Mouse (Mus musculus) hindbrain, postnatal 0 days (tissue): ENCODE measurements at regions not wholly inside any gene's neighbourhood (a gene's known extent, or its start where the extent isn't known, plus 50 kb on each side); places are given as distances from the start of the nearest gene placed in this dataset.

Experiments
- ATAC-seq: fragments of 200-750 bp; cut with Nextera tagmentation; 2 replicates; pipeline ENCODE4 v1.8.0; 2017; ENCODE audit warnings: mild to moderate bottlenecking, moderate TSS enrichment, moderate library complexity
- DNase-seq: peaks from one replicate; pipeline ENCODE4 v3.0.0-alpha.2; 2015; ENCODE audit warnings: low spot score
- H3K27ac ChIP-seq: fragments of 300-500 bp; sonication (generic); 2 replicates; pipeline ENCODE4 v1.5.1; 2014; ENCODE audit warnings: mild to moderate bottlenecking
- H3K27me3 ChIP-seq: fragments of 300-500 bp; sonication (generic); 2 replicates; pipeline ENCODE4 v1.6.1; 2014; ENCODE audit warnings: low read length, mixed read lengths; ENCODE audit not compliant: insufficient read depth
- H3K36me3 ChIP-seq: fragments of 300-500 bp; sonication (generic); 2 replicates; pipeline ENCODE4 v1.6.1; 2014; ENCODE audit warnings: low read length, mixed read lengths; ENCODE audit not compliant: insufficient read depth
- H3K4me1 ChIP-seq: fragments of 300-500 bp; sonication (generic); 2 replicates; pipeline ENCODE4 v1.6.1; 2014; ENCODE audit warnings: antibody characterized with exemption, low read length, mixed read lengths; ENCODE audit not compliant: insufficient read depth
- H3K4me2 ChIP-seq: fragments of 300-500 bp; sonication (generic); 2 replicates; pipeline ENCODE4 v1.6.1; 2014; ENCODE audit warnings: low read depth, mild to moderate bottlenecking, low read length, moderate library complexity, mixed read lengths
- H3K4me3 ChIP-seq: fragments of 300-500 bp; sonication (generic); 2 replicates; pipeline ENCODE4 v1.5.1; 2014; ENCODE audit warnings: low read length
- H3K9ac ChIP-seq: fragments of 300-500 bp; sonication (generic); replicated peaks from 2 replicates; pipeline ENCODE4 v1.6.1; 2014; ENCODE audit warnings: mild to moderate bottlenecking, low read length, moderate library complexity, mixed read lengths
- H3K9me3 ChIP-seq: fragments of 300-500 bp; sonication (generic); 2 replicates; pipeline ENCODE4 v1.6.1; 2016; ENCODE audit warnings: low read length, mixed read lengths
- CTCF ChIP-seq: IDR thresholded peaks from 2 replicates; pipeline ENCODE4 v1.5.1; 2016; ENCODE audit warnings: antibody characterized with exemption, control low read depth, low read depth
- WGBS: fragments of 180-500 bp; shearing (Covaris S2); extraction: QIAGEN DNeasy Blood & Tissue Kit; methylation state at CpG from one replicate; pipeline ENCODE4 v1.1.7; 2014; 5-methylcytosine and 5-hydroxymethylcytosine counted together

GRCm38 (mm10) chr3:106879994-106880393 lies 53.9 kb upstream of the Olfr266 start:
- no peaks in the 10 kb centered on the region for H3K27me3 ChIP-seq
- no peaks in the 10 kb centered on the region for H3K36me3 ChIP-seq
- H3K27ac ChIP-seq: no peak overlapping the region
- no peak overlapping the region for H3K9ac ChIP-seq
- H3K4me3 ChIP-seq: no peak overlapping the region
- TF ChIP-seq CTCF: peak; percentile 35; the same call in 1 of the 2 replicates
- no peaks in the 10 kb centered on the region for H3K9me3 ChIP-seq
- DNase-seq (peak; percentile 31), ATAC-seq (no peak)
- no peak overlapping the region for H3K4me2 ChIP-seq
- H3K4me1 ChIP-seq: no peaks in the 10 kb centered on the region

DNA sequence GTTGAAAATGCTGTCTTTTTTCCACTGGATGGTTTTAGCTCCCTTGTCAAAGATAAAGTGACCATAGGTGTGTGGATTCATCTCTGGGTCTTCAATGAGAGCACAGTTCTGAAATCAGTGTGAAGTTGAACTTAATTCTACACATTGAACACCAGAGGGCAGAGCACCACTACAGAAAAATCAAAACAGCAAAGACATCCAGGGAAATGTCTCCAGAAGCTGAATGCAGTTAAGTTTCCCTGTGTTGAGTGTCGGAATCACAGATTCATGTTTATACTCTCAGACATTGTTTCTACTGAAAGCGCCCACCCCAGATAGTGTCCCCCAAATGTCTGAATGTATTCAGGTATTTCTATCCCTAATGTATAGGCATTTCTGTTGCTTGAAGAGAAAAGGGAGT lies 77.1 kb upstream of the Olfr266 start:
- TF ChIP-seq CTCF: peak; percentile 72
- 29% methylated on average over 2 of the region's 2 CpGs for WGBS
- H3K4me1 ChIP-seq: no peaks in the 10 kb centered on the region
- no peak overlapping the region for H3K9ac ChIP-seq
- ATAC-seq (peak; percentile 58; the same call in 1 of the 2 replicates), DNase-seq (peak; percentile 83)
- H3K9me3 ChIP-seq: no peaks in the 10 kb centered on the region
- H3K27me3 ChIP-seq: no peaks in the 10 kb centered on the region
- H3K36me3 ChIP-seq: no peaks in the 10 kb centered on the region
- no peak overlapping the region for H3K4me3 ChIP-seq
- no peak overlapping the region for H3K4me2 ChIP-seq
- no peak overlapping the region for H3K27ac ChIP-seq

DNA sequence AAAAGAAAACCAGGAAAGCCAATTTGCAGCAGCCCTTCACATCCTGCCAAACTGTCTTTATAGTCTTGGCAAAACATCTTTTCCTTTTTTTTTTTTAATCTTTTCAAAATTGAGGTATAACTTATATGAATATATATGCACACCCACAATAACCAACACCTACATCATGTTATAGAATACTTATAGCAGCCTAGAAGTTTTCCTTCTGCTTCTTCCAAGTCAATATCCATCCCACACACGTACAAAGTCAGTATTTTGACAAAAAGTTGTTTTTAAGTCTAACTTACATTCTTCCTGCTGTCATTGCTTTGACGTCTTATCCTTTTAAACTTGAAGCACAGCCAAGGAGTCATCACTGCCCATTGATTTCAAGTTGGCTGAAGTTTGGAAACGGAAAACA lies 80.6 kb upstream of the Olfr266 start:
- TF ChIP-seq CTCF: no peak
- Histone ChIP-seq H3K27ac (no peak overlapping the region), H3K4me3 (no peak overlapping the region), H3K36me3 (no peaks in the 10 kb centered on the region), H3K9ac (no peak overlapping the region), H3K4me2 (no peak overlapping the region), H3K4me1 (no peaks in the 10 kb centered on the region), H3K27me3 (no peaks in the 10 kb centered on the region), H3K9me3 (no peaks in the 10 kb centered on the region)
- WGBS: 58% methylated on average over 3 of the region's 3 CpGs
- ATAC-seq: no peak
- no peak for DNase-seq

- no peak overlapping the region for H3K4me3 ChIP-seq
- no peak overlapping the region for H3K27ac ChIP-seq
- no peak overlapping the region for H3K4me2 ChIP-seq
- H3K4me1 ChIP-seq: no peaks in the 10 kb centered on the region
- no peaks in the 10 kb centered on the region for H3K36me3 ChIP-seq
- H3K27me3 ChIP-seq: no peaks in the 10 kb centered on the region
- H3K9ac ChIP-seq: no peak overlapping the region
- no peak for ATAC-seq
- TF ChIP-seq CTCF: no peak
- peaks cover 7% of the 10 kb centered on the region; the same call in 1 of the 2 replicates for H3K9me3 ChIP-seq
- no peak for DNase-seq
These were observed 99.9 kb upstream of the Kcna3 start for GRCm38 (mm10) chr3:106936067-106936466.

DNA sequence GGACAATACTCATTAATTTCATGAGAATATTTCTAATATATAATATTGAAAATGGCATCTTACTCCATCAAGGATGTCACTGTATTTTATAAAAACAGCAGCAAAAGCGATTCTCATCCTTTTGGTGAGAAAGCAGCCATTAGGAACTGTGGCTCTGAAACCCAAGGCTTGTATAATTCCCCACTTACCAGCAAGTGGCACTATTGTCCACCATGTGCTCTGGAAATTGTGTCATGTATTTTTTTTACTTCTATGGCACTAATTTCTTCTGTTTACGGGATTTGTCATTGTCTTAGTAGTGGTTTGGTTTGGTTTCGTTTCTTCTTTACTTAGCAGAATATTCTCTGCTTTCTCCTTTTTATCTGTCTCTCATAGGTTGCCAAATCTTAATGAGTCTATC lies 95.9 kb upstream of the Kcna3 start:
- ATAC-seq: no peak
- DNase-seq: peak; percentile 73

DNA sequence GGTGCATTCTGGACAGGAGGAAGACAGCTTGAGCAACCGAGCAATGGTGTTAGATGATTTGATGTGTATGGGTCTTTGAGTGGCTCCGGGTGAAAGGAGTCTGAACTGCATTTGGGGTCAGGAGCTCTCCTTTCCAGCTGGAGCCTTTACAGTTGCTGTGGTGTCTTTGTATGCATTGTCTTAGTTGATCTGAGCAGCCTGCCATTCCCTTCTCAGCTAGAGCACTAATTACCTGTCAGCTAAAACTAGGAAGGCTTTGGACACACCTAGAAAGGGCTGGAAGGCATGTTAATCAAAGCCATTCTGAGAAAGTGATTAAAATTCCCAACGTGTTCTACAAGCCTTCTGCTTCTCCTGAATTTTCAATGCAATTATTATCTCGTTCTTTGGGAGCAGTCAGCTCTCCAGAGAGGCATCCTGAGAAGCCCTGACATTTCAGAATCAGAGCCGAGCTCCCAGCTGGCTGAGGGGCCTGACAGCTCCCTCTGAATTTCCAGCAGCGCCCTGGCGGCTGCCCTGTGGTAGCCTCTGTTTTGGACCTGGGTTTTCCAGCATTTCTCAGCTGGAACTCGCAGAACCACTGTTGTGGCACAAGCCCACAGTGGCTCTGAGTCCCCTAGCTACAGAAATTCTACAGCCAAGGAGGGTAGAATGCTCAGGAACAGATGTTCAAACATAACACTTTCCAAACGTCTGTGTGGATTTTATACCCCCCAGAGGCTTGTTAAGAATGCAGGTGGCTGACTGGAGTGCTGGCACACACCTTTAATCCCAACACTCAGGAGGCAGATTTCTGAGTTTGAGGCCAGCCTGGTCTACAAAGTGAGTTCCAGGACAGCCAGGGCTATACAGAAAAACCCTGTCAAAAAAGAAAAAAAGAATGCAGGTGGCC lies 80.2 kb upstream of the Kcna3 start:
- no peak for TF ChIP-seq CTCF
- DNase-seq (peak; percentile 19), ATAC-seq (peak; percentile 55; the same call in 1 of the 2 replicates)
- Histone ChIP-seq H3K27me3 (no peaks in the 10 kb centered on the region), H3K36me3 (no peaks in the 10 kb centered on the region), H3K9ac (no peak overlapping the region), H3K4me2 (no peak overlapping the region), H3K4me3 (no peak overlapping the region), H3K4me1 (peaks cover 11% of the 10 kb centered on the region; the same call in 1 of the 2 replicates), H3K9me3 (no peaks in the 10 kb centered on the region), H3K27ac (0 out of 2 replicates have a peak overlapping the region, but pooled peaks have one; percentile 41)
- WGBS: 10% methylated on average over 9 of the region's 9 CpGs

More for the DNA sequence above, 95.9 kb upstream of the Kcna3 start:
- no peak overlapping the region for H3K27ac ChIP-seq
- no peaks in the 10 kb centered on the region for H3K36me3 ChIP-seq
- H3K9ac ChIP-seq: no peak overlapping the region
- H3K27me3 ChIP-seq: no peaks in the 10 kb centered on the region
- H3K9me3 ChIP-seq: no peaks in the 10 kb centered on the region
- H3K4me1 ChIP-seq: no peaks in the 10 kb centered on the region
- H3K4me2 ChIP-seq: no peak overlapping the region
- WGBS: 58% methylated on average over 3 of the region's 3 CpGs
- TF ChIP-seq CTCF: peak; percentile 80
- H3K4me3 ChIP-seq: no peak overlapping the region
